Mouse (Mus musculus): ENCODE results near the gene Aipl1. TPM values are rescaled to one million over a fixed set of nuclear protein-coding genes. Genes with fewer than 3 reads are reported as not detected.

Gene Aipl1
- total RNA-seq, 1 experiment: 0.18 TPM

- DNase-seq (ENCODE audit: low read depth, low spot score): no peak
- Histone ChIP-seq H3K4me3 (ENCODE audit: insufficient read depth in 1 of 2, low read depth in 1 of 2, low read length in 2 of 2, poor library complexity in 1 of 2, severe bottlenecking in 1 of 2) (no peak overlapping the region), H3K36me3 (ENCODE audit: control insufficient read depth, insufficient read depth, low read length, poor library complexity, severe bottlenecking) (no peaks in the 10 kb centered on the region), H3K9ac (ENCODE audit: insufficient read depth, low read depth, low read length, poor library complexity, severe bottlenecking) (no peak overlapping the region), H3K27ac (ENCODE audit: insufficient read depth, low read depth, low read length, poor library complexity, severe bottlenecking) (no peak overlapping the region), H3K4me1 (ENCODE audit: control insufficient read depth in 2 of 2, insufficient read depth in 2 of 2, low read length in 2 of 2, poor library complexity in 1 of 2) (no peaks in the 10 kb centered on the region), H3K9me3 (ENCODE audit: control insufficient read depth, insufficient read depth, low read depth, low read length) (no peaks in the 10 kb centered on the region)
- no peak for TF ChIP-seq CHD2 (IDR thresholded peaks at IDR 0.05; ENCODE audit: low read depth, low read length)
- TF ChIP-seq MAFK (IDR thresholded peaks at IDR 0.05; ENCODE audit: insufficient read depth, low read depth, low read length): no peak
- no peak for TF ChIP-seq HCFC1 (IDR thresholded peaks at IDR 0.05; ENCODE audit: borderline replicate concordance, insufficient read depth, low read length)
- TF ChIP-seq ZC3H11A (IDR thresholded peaks at IDR 0.05; ENCODE audit: borderline replicate concordance, low read depth, low read length): no peak
- no peak for TF ChIP-seq ZNF384 (IDR thresholded peaks at IDR 0.05; ENCODE audit: low read depth, low read length)
- in situ Hi-C loops (cut with MboI; ENCODE audit: low sequenced_read_pairs in 2 of 2, unreplicated experiment in 2 of 2): no loop called here
Measured at GRCm38 (mm10) chr11:72070733-72071132, 33.4 kb upstream of the Aipl1 start.

DNA sequence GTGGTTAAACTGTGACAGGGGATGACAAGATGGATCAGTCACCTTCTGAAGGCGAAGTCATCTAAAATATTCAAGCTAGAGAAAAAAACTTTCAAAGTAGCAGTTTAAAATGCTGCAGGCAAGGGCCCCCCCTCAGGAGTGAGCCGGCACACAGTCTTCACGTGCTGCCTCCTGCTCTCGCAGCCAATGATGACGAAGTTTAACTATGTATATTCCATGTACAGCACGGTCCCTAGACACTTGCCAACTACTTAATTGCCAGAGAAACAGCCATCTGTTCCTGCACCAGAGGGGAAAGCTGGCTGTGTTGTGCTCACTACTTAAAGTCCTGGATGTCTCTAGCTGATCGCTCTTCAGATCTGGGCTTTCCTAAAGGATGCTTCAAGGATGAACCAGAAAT is 30.7 kb upstream of the Aipl1 start:
- DNase-seq (ENCODE audit: low read depth, low spot score): no peak
- TF ChIP-seq HCFC1 (IDR thresholded peaks at IDR 0.05; ENCODE audit: borderline replicate concordance, insufficient read depth, low read length) (no peak), CHD2 (IDR thresholded peaks at IDR 0.05; ENCODE audit: low read depth, low read length) (no peak), MAFK (IDR thresholded peaks at IDR 0.05; ENCODE audit: insufficient read depth, low read depth, low read length) (no peak), ZC3H11A (IDR thresholded peaks at IDR 0.05; ENCODE audit: borderline replicate concordance, low read depth, low read length) (no peak), ZNF384 (IDR thresholded peaks at IDR 0.05; ENCODE audit: low read depth, low read length) (no peak)
- H3K9me3 ChIP-seq (ENCODE audit: control insufficient read depth, insufficient read depth, low read depth, low read length): no peaks in the 10 kb centered on the region
- H3K27ac ChIP-seq (ENCODE audit: insufficient read depth, low read depth, low read length, poor library complexity, severe bottlenecking): no peak overlapping the region
- in situ Hi-C loops (cut with MboI; ENCODE audit: low sequenced_read_pairs in 2 of 2, unreplicated experiment in 2 of 2): no loop called here
- no peaks in the 10 kb centered on the region for H3K36me3 ChIP-seq (ENCODE audit: control insufficient read depth, insufficient read depth, low read length, poor library complexity, severe bottlenecking)
- no peak overlapping the region for H3K4me3 ChIP-seq (ENCODE audit: insufficient read depth in 1 of 2, low read depth in 1 of 2, low read length in 2 of 2, poor library complexity in 1 of 2, severe bottlenecking in 1 of 2)
- H3K4me1 ChIP-seq (ENCODE audit: control insufficient read depth in 2 of 2, insufficient read depth in 2 of 2, low read length in 2 of 2, poor library complexity in 1 of 2): no peaks in the 10 kb centered on the region
- no peak overlapping the region for H3K9ac ChIP-seq (ENCODE audit: insufficient read depth, low read depth, low read length, poor library complexity, severe bottlenecking)

DNA sequence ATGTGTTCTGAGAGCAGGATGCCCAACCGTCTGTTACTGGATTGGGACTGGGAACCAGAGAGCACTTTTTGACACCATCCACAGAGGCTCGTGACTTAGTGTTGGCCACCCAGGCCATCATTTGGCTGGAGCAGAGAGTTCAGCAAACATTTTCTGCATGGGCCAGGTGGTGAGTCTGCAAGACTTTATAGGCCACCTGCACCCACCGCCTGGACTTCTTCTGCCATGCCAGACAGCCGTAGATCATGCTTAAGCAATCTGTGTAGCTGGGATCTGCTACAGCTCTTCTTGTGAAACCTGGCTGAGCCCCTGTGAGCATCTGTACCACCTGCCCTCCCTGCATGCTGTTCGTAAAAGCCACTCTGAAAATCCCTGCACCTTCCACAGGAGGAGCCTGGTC is 30.0 kb upstream of the Aipl1 start:
- no peak for DNase-seq (ENCODE audit: low read depth, low spot score)
- no peak overlapping the region for H3K4me3 ChIP-seq (ENCODE audit: insufficient read depth in 1 of 2, low read depth in 1 of 2, low read length in 2 of 2, poor library complexity in 1 of 2, severe bottlenecking in 1 of 2)
- no peaks in the 10 kb centered on the region for H3K4me1 ChIP-seq (ENCODE audit: control insufficient read depth in 2 of 2, insufficient read depth in 2 of 2, low read length in 2 of 2, poor library complexity in 1 of 2)
- no peak overlapping the region for H3K9ac ChIP-seq (ENCODE audit: insufficient read depth, low read depth, low read length, poor library complexity, severe bottlenecking)
- H3K27ac ChIP-seq (ENCODE audit: insufficient read depth, low read depth, low read length, poor library complexity, severe bottlenecking): no peak overlapping the region
- TF ChIP-seq ZC3H11A (IDR thresholded peaks at IDR 0.05; ENCODE audit: borderline replicate concordance, low read depth, low read length): no peak
- TF ChIP-seq CHD2 (IDR thresholded peaks at IDR 0.05; ENCODE audit: low read depth, low read length): no peak
- TF ChIP-seq ZNF384 (IDR thresholded peaks at IDR 0.05; ENCODE audit: low read depth, low read length): no peak
- no peak for TF ChIP-seq MAFK (IDR thresholded peaks at IDR 0.05; ENCODE audit: insufficient read depth, low read depth, low read length)
- TF ChIP-seq HCFC1 (IDR thresholded peaks at IDR 0.05; ENCODE audit: borderline replicate concordance, insufficient read depth, low read length): no peak
- in situ Hi-C loops (cut with MboI; ENCODE audit: low sequenced_read_pairs in 2 of 2, unreplicated experiment in 2 of 2): no loop called here
- no peaks in the 10 kb centered on the region for H3K36me3 ChIP-seq (ENCODE audit: control insufficient read depth, insufficient read depth, low read length, poor library complexity, severe bottlenecking)
- H3K9me3 ChIP-seq (ENCODE audit: control insufficient read depth, insufficient read depth, low read depth, low read length): no peaks in the 10 kb centered on the region

GRCm38 (mm10) chr11:72066330-72066729 is 29.0 kb upstream of the Aipl1 start:
- H3K4me3 ChIP-seq (ENCODE audit: insufficient read depth in 1 of 2, low read depth in 1 of 2, low read length in 2 of 2, poor library complexity in 1 of 2, severe bottlenecking in 1 of 2): no peak overlapping the region
- H3K4me1 ChIP-seq (ENCODE audit: control insufficient read depth in 2 of 2, insufficient read depth in 2 of 2, low read length in 2 of 2, poor library complexity in 1 of 2): no peaks in the 10 kb centered on the region
- no peak overlapping the region for H3K9ac ChIP-seq (ENCODE audit: insufficient read depth, low read depth, low read length, poor library complexity, severe bottlenecking)
- H3K36me3 ChIP-seq (ENCODE audit: control insufficient read depth, insufficient read depth, low read length, poor library complexity, severe bottlenecking): no peaks in the 10 kb centered on the region
- H3K9me3 ChIP-seq (ENCODE audit: control insufficient read depth, insufficient read depth, low read depth, low read length): no peaks in the 10 kb centered on the region
- TF ChIP-seq MAFK (IDR thresholded peaks at IDR 0.05; ENCODE audit: insufficient read depth, low read depth, low read length): no peak
- no peak for TF ChIP-seq CHD2 (IDR thresholded peaks at IDR 0.05; ENCODE audit: low read depth, low read length)
- no peak for TF ChIP-seq ZNF384 (IDR thresholded peaks at IDR 0.05; ENCODE audit: low read depth, low read length)
- peak; percentile 30; the same call in 1 of the 2 replicates for TF ChIP-seq ZC3H11A (IDR thresholded peaks at IDR 0.05; ENCODE audit: borderline replicate concordance, low read depth, low read length)
- peak; percentile 59 for DNase-seq (ENCODE audit: low read depth, low spot score)
- in situ Hi-C loops (cut with MboI; ENCODE audit: low sequenced_read_pairs in 2 of 2, unreplicated experiment in 2 of 2): no loop called here
- no peak overlapping the region for H3K27ac ChIP-seq (ENCODE audit: insufficient read depth, low read depth, low read length, poor library complexity, severe bottlenecking)

- in situ Hi-C loops (cut with MboI; ENCODE audit: low sequenced_read_pairs in 2 of 2, unreplicated experiment in 2 of 2): no loop called here
- no peaks in the 10 kb centered on the region for H3K9me3 ChIP-seq (ENCODE audit: control insufficient read depth, insufficient read depth, low read depth, low read length)
Measured at GRCm38 (mm10) chr11:72065103-72065502, 27.8 kb upstream of the Aipl1 start.

More at GRCm38 (mm10) chr11:72065103-72065502, 27.8 kb upstream of the Aipl1 start:
- Histone ChIP-seq H3K27ac (ENCODE audit: insufficient read depth, low read depth, low read length, poor library complexity, severe bottlenecking) (no peak overlapping the region), H3K9ac (ENCODE audit: insufficient read depth, low read depth, low read length, poor library complexity, severe bottlenecking) (no peak overlapping the region), H3K4me3 (ENCODE audit: insufficient read depth in 1 of 2, low read depth in 1 of 2, low read length in 2 of 2, poor library complexity in 1 of 2, severe bottlenecking in 1 of 2) (no peak overlapping the region), H3K4me1 (ENCODE audit: control insufficient read depth in 2 of 2, insufficient read depth in 2 of 2, low read length in 2 of 2, poor library complexity in 1 of 2) (no peaks in the 10 kb centered on the region), H3K36me3 (ENCODE audit: control insufficient read depth, insufficient read depth, low read length, poor library complexity, severe bottlenecking) (no peaks in the 10 kb centered on the region)
- no peak for DNase-seq (ENCODE audit: low read depth, low spot score)
- TF ChIP-seq ZC3H11A (IDR thresholded peaks at IDR 0.05; ENCODE audit: borderline replicate concordance, low read depth, low read length) (no peak), CHD2 (IDR thresholded peaks at IDR 0.05; ENCODE audit: low read depth, low read length) (no peak), ZNF384 (IDR thresholded peaks at IDR 0.05; ENCODE audit: low read depth, low read length) (no peak), HCFC1 (IDR thresholded peaks at IDR 0.05; ENCODE audit: borderline replicate concordance, insufficient read depth, low read length) (no peak), MAFK (IDR thresholded peaks at IDR 0.05; ENCODE audit: insufficient read depth, low read depth, low read length) (no peak)

Measured in ES-E14 (cell line).